Mouse (Mus musculus): ENCODE results near the gene Lrmda.

DNA sequence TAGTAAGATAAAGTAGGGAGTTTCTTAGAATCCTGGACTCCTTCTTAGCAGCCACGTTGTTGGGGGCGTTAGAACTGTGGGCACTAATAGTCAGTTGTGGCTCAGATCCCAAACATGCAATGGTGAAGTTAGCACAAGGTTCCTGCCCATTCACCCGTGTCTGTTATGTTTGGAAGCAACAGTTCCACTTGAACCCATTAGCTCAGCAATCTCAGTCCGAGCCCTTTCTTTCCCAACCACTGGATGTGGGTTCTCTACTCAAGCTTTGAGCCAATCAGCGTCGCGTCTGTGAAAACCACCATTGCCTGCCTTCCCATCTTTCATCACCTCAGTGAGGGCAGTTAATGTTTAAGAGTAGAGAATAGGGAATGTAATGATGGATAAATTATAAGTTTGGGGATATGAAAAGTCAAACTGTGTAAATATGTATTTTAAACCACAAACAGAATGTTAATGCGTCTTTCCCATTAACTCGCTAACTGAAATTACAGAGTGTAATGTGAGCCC is 610.9 kb downstream of the Lrmda start:
- TF ChIP-seq CTCF (IDR thresholded peaks at IDR 0.05) (no peak), EP300 (IDR thresholded peaks at IDR 0.05; ENCODE audit: insufficient read depth, low read depth, low read length) (no peak)

All from heart, adult 2 months (tissue).